Mouse (Mus musculus): ENCODE measurements around the gene Ugt1a6b.
"Not testable (repeated sequence)": the region's sequence is repeated elsewhere in the genome, so short reads cannot be mapped to it uniquely, and the experiment has no call there.

DNA sequence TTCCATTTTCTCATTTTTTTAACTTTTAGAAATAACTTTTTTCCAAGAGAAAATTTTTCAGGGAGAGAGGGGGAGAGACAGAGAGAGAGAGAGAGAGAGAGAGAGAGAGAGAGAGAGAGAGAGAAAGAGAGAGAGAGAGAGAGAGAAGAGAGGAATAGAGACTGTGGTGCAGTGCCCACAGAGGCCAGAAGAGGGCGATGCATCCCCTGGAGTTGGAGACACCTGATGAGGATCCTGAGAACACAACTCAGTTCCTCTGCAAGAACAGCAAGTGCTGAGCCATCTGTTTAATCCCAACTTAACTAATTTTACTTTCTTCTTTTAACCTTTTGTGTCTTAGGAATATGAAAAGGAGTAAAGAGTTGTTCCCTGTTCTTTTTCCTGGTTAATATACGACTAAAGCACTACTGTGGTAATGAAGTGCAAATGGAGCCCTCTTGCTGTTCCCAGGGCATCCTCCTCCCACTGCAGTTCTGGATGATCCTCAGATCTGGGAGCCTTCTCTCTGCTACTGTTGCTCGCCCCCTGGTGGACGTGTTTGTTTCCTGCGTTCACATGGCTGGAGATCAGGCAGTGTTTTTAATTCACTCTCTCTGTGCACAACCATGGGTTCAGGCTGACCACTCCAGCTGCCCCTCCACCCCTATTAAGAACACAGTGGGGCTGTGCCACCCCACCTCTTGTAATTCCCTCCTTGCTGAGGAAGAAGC is 41.1 kb downstream of the Ugt1a6b start:
- not testable (repeated sequence) for TF ChIP-seq GATA1, TAL1 (IDR thresholded peaks at IDR 0.05; ENCODE audit: low read length)

Measured in erythroblast, embryonic 14.5 days (primary cell).